Mouse (Mus musculus) cortical plate, adult 2 months (tissue): ENCODE measurements around the gene Selenov.

Experiments used
- CTCF ChIP-seq: fragments of 200-500 bp; IDR thresholded peaks from 2 replicates; pipeline ENCODE4 v1.5.1; 2011; ENCODE audit warnings: mild to moderate bottlenecking, control low read depth, low read length; ENCODE audit not compliant: insufficient read depth; ENCODE audit errors: extremely low read depth
- POLR2A ChIP-seq: fragments of 200-500 bp; IDR thresholded peaks from 2 replicates; pipeline ENCODE4 v1.6.1; 2011; ENCODE audit warnings: mild to moderate bottlenecking, low read length, control low read depth; ENCODE audit not compliant: insufficient read depth; ENCODE audit errors: extremely low read depth

DNA sequence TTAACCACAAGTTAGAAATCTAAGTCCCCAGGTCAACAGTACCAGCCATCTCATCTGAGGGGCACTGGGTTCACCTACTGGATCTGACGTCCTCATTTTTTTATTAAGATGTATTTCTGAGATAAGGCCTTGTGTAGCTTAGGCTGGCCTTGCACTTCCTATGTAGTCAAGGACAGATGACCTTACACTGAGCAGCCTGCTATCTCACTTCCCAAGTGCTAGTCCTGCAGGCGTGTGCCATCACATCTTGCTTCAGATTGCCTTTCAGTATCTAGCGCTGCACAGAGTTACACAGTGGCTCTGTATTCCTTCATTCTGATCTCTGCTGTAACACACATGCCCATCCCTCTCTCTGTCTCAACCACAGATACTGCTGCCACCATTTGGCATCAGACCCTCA lies 27.1 kb upstream of the Selenov start:
- TF ChIP-seq CTCF (no peak), POLR2A (no peak)
